Mouse (Mus musculus): Measurements from ENCODE around the gene Mff. TPM values are rescaled to one million over a fixed set of nuclear protein-coding genes. Genes with fewer than 3 reads are reported as not detected.

Gene Mff
- polyA plus RNA-seq, 1 experiment: not detected

DNA sequence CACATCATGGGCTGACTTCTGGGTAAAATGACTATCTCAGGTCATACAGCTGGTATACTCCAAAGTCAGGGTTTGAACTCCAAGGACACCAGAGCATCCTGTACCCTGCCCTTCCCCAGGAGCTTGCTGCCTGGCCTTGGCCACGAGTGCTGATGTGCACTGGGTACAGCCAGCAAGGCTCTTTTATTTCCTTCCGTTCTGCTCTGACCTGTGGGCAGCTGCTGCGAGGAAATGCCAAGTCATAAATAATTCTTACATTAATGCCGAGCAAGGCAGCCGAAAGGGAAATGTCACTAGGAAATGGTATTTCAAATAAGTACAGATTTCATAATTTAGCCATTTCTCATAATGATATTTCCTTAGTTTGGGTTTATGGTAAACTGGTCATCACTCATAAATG is 73.6 kb downstream of the Mff start:
- 84% methylated on average over 5 of the region's 5 CpGs for WGBS
- H3K27ac ChIP-seq (ENCODE audit: insufficient read depth, low read depth, low read length): no peak overlapping the region
- peaks cover 15% of the 10 kb centered on the region for H3K4me1 ChIP-seq (ENCODE audit: control insufficient read depth, insufficient read depth, low read length)
- TF ChIP-seq POLR2A (IDR thresholded peaks at IDR 0.05; ENCODE audit: insufficient read depth, low read depth, low read length): no peak
- no peak for TF ChIP-seq CTCF (IDR thresholded peaks at IDR 0.05; ENCODE audit: insufficient read depth, low read depth, low read length)
- H3K4me3 ChIP-seq (ENCODE audit: insufficient read depth, low read depth, low read length): no peak overlapping the region

DNA sequence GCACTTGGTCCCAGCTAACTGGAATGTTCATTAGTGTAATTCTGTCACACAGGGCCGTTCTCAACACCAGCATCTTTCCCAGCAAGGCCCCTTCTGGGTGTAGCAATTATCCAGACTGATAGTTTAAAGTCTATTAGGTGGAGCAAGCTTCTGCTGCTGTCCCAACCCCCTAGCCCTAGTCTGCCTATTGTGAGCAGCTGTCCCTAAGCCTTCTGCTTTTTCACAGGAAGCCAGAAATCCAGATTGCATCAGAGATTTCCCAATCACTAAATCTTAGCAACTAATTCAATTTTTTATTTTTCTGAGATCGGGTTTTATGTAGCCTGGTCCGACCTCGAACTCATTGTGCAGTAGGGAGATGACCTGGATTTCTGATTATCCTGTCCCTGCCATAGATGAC is 74.2 kb downstream of the Mff start:
- Histone ChIP-seq H3K4me3 (ENCODE audit: insufficient read depth, low read depth, low read length) (no peak overlapping the region), H3K27ac (ENCODE audit: insufficient read depth, low read depth, low read length) (no peak overlapping the region), H3K4me1 (ENCODE audit: control insufficient read depth, insufficient read depth, low read length) (peaks cover 15% of the 10 kb centered on the region)
- WGBS: 82% methylated on average over 4 of the region's 4 CpGs
- TF ChIP-seq POLR2A (IDR thresholded peaks at IDR 0.05; ENCODE audit: insufficient read depth, low read depth, low read length) (no peak), CTCF (IDR thresholded peaks at IDR 0.05; ENCODE audit: insufficient read depth, low read depth, low read length) (no peak)

DNA sequence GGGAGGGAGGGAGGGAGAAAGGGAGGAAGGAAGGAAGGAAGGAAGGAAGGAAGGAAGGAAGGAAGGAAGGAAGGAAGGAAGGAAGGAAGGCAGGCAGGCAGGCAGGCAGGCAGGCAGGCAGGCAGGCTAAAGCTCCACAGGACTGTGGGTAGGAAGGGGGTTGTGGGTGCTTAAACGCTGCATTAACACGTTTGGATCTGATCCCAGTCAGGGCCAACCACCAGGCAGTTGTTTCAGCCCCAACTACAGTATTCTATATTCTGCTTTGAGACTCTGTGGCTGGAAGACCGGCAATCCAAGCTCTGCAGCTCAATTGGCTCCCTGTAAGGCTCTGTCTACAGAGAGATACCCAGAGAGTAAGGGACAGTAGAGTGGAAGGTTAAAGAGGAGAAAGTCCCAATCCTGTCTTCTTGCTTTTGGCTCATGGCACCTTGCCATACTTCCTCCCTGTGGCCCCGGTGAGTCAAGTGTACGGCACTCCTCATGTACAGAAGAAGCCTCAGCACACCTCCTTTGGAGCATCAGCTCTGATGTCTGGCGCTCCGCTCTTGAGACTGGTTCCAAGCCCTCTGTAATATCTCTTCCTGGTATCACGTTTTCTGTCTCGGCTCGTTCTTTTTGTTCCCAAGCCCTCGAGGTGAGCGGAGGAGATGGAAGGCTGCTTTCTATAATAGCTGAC is 76.6 kb downstream of the Mff start:
- TF ChIP-seq POLR2A (IDR thresholded peaks at IDR 0.05; ENCODE audit: insufficient read depth, low read depth, low read length) (no peak), CTCF (IDR thresholded peaks at IDR 0.05; ENCODE audit: insufficient read depth, low read depth, low read length) (no peak)
- WGBS: 40% methylated on average over 12 of the region's 12 CpGs
- H3K4me1 ChIP-seq (ENCODE audit: control insufficient read depth, insufficient read depth, low read length): peaks cover 6% of the 10 kb centered on the region
- H3K27ac ChIP-seq (ENCODE audit: insufficient read depth, low read depth, low read length): no peak overlapping the region
- H3K4me3 ChIP-seq (ENCODE audit: insufficient read depth, low read depth, low read length): no peak overlapping the region

Other genes starting within 250 kb of the Mff start
- gene Col4a4, start 138.0 kb upstream of the Mff start, polyA plus RNA-seq (2012; ENCODE audit: insufficient read depth, insufficient read length, low replicate concordance, missing spikeins): not detected in 2 replicates
- not detected in 2 replicates for gene Col4a3, start 138.0 kb upstream of the Mff start, polyA plus RNA-seq (2012; ENCODE audit: insufficient read depth, insufficient read length, low replicate concordance, missing spikeins)
- gene Tm4sf20, start 43.6 kb downstream of the Mff start, polyA plus RNA-seq (2012; ENCODE audit: insufficient read depth, insufficient read length, low replicate concordance, missing spikeins): not detected in 2 replicates
- gene Gm47791, start 46.4 kb downstream of the Mff start, polyA plus RNA-seq (2012; ENCODE audit: insufficient read depth, insufficient read length, low replicate concordance, missing spikeins): not detected in 2 replicates
- gene Agfg1, start 114.6 kb downstream of the Mff start, polyA plus RNA-seq (2012; ENCODE audit: insufficient read depth, insufficient read length, low replicate concordance, missing spikeins): 256 TPM in 1 of 2 replicates, not detected in the other
- not detected in 2 replicates for gene A030005L19Rik, start 188.4 kb downstream of the Mff start, polyA plus RNA-seq (2012; ENCODE audit: insufficient read depth, insufficient read length, low replicate concordance, missing spikeins)
- gene A030014E15Rik, start 200.0 kb downstream of the Mff start, polyA plus RNA-seq (2012; ENCODE audit: insufficient read depth, insufficient read length, low replicate concordance, missing spikeins): not detected in 2 replicates
- not detected in 2 replicates for gene Gm6217, start 206.5 kb downstream of the Mff start, polyA plus RNA-seq (2012; ENCODE audit: insufficient read depth, insufficient read length, low replicate concordance, missing spikeins)
- not detected in 2 replicates for gene A030003K21Rik, start 218.5 kb downstream of the Mff start, polyA plus RNA-seq (2012; ENCODE audit: insufficient read depth, insufficient read length, low replicate concordance, missing spikeins)
- not detected in 2 replicates for gene Gm7544, start 231.1 kb downstream of the Mff start, polyA plus RNA-seq (2012; ENCODE audit: insufficient read depth, insufficient read length, low replicate concordance, missing spikeins)
- not detected in 2 replicates for gene Gm47955, start 235.4 kb downstream of the Mff start, polyA plus RNA-seq (2012; ENCODE audit: insufficient read depth, insufficient read length, low replicate concordance, missing spikeins)